Mouse (Mus musculus) heart, embryonic 10.5 days (tissue): ENCODE measurements at regions not wholly inside any gene's neighbourhood (a gene's known extent, or its start where the extent isn't known, plus 50 kb on each side); places are given as distances from the start of the nearest gene placed in this dataset.

Source experiments
- DNase-seq: peaks from one replicate; pipeline ENCODE4 v3.0.0-alpha.2; 2017; ENCODE audit warnings: low spot score
- H3K27ac ChIP-seq: fragments of 300-500 bp; sonication (generic); 2 replicates; pipeline ENCODE4 v1.5.1; 2016; ENCODE audit warnings: mild to moderate bottlenecking
- H3K27me3 ChIP-seq: fragments of 300-500 bp; sonication (generic); 2 replicates; pipeline ENCODE4 v1.6.1; 2016; ENCODE audit warnings: mild to moderate bottlenecking; ENCODE audit not compliant: poor library complexity, insufficient read depth, severe bottlenecking
- H3K36me3 ChIP-seq: fragments of 300-500 bp; sonication (generic); 2 replicates; pipeline ENCODE4 v1.6.1; 2016; ENCODE audit warnings: mild to moderate bottlenecking, moderate library complexity
- H3K4me1 ChIP-seq: fragments of 300-500 bp; sonication (generic); 2 replicates; pipeline ENCODE4 v1.6.1; 2016; ENCODE audit warnings: mild to moderate bottlenecking
- H3K4me3 ChIP-seq: fragments of 300-500 bp; sonication (generic); 2 replicates; pipeline ENCODE4 v1.5.1; 2016; ENCODE audit warnings: mild to moderate bottlenecking, moderate library complexity
- H3K9me3 ChIP-seq: fragments of 300-500 bp; sonication (generic); 2 replicates; pipeline ENCODE4 v1.6.1; 2016; ENCODE audit warnings: mild to moderate bottlenecking, moderate library complexity
- WGBS: fragments of 180-500 bp; shearing (Covaris S2); methylation state at CpG from one replicate; pipeline ENCODE4 v1.1.7; 2016; 5-methylcytosine and 5-hydroxymethylcytosine counted together

DNA sequence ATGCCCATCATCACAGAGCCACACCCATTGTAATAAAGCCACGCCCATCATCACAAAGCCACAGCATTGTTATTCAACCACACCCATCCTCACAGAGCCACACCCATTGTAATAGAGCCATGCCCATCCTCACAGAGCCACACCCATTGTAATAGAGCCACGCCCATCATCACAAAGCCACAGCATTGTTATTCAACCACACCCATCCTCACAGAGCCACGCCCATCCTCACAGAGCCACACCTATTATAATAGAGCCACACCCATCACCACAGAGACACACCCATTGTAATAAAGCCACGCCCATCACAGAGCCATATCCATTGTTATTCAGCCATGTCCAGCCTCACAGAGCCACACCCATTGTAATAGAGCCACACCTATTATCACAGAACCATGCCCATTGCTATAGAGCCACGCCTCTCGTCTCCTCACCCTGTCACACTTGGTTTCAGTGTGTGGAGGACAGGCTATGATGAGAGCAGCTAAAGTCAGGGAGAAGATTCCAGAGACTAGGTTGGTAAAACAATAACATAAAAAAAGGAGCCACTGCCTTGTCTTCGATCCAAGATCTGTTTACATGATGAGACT is 85.6 kb downstream of the Gxylt1 start:
- H3K4me1 ChIP-seq: no peaks in the 10 kb centered on the region
- H3K27me3 ChIP-seq: no peaks in the 10 kb centered on the region
- no peaks in the 10 kb centered on the region for H3K36me3 ChIP-seq
- H3K9me3 ChIP-seq: no peaks in the 10 kb centered on the region
- H3K4me3 ChIP-seq: no peak overlapping the region
- WGBS: 84% methylated on average over 7 of the region's 7 CpGs
- no peak for DNase-seq
- H3K27ac ChIP-seq: no peak overlapping the region

DNA sequence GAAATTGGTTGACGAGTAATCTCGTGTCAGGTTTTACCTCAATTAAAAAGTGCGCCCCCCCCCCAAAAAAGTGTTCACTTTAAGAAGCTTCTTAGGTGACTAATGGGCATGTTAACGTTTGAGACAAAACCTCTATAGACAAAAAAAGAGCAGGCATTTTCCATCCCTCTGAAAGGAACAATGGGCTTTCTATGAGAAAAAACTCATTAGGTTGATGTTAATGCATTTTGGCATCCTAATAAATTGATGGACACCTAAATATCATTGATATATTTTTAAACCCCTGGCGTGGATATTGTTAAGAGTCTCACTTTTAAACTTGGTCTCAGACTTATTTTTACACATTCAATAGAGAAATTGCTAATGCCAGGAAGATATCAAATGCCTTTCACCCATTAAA is 98.8 kb downstream of the Gxylt1 start:
- 85% methylated on average over 5 of the region's 5 CpGs for WGBS

DNA sequence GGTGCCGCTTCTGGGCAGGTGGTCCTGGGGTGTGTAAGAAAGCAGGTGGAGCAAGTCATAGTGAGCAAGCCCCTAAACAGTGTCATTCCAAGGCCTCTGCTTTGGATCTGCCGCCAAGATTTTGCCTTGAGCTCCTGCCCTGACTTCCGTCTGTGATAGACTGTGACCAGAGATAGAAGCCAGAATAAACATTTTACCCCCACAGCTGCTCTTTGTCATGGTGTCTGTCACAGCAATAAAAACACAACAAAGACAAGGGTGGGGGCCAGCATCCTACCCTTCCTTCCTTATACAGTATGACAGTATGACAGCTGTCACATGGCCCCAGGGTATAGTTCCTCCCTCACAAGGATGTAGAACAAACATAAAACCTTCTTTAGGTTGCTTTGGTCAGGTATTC is 106.2 kb downstream of the Gxylt1 start:
- Histone ChIP-seq H3K27ac (no peak overlapping the region), H3K9me3 (0 out of 2 replicates have a peak, but pooled peaks cover 3% of the 10 kb centered on the region), H3K36me3 (no peaks in the 10 kb centered on the region), H3K4me3 (no peak overlapping the region), H3K27me3 (no peaks in the 10 kb centered on the region), H3K4me1 (no peaks in the 10 kb centered on the region)
- no peak for DNase-seq
- 49% methylated on average over 3 of the region's 3 CpGs for WGBS

More for the DNA sequence above, 98.8 kb downstream of the Gxylt1 start:
- Histone ChIP-seq H3K27me3 (no peaks in the 10 kb centered on the region), H3K4me1 (no peaks in the 10 kb centered on the region), H3K36me3 (no peaks in the 10 kb centered on the region), H3K4me3 (no peak overlapping the region), H3K9me3 (no peaks in the 10 kb centered on the region), H3K27ac (no peak overlapping the region)
- DNase-seq: no peak

DNA sequence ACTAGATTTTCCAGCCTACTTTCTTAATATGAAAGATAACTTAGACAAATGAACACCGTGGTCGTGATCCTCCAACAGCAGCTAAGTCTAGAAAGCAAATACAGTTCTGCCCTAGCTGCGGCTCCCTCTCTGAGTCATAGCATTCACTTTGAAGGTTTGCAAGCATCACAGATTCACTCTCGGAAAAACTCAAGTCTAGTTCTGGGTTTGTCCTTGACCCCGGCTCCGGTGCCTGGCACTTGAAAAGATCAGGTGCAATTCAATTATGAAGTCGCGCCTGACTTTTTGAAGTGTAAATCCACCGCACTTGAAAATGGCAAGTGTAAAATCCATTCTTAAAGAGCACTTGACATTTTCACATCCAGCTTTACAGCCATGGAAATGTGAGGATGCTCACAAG is 107.5 kb downstream of the Gxylt1 start:
- H3K36me3 ChIP-seq: no peaks in the 10 kb centered on the region
- DNase-seq: no peak
- no peak overlapping the region for H3K4me3 ChIP-seq
- H3K4me1 ChIP-seq: no peaks in the 10 kb centered on the region
- no peak overlapping the region for H3K27ac ChIP-seq
- 0 out of 2 replicates have a peak, but pooled peaks cover 3% of the 10 kb centered on the region for H3K9me3 ChIP-seq
- WGBS: 84% methylated on average over 9 of the region's 9 CpGs
- H3K27me3 ChIP-seq: no peaks in the 10 kb centered on the region

DNA sequence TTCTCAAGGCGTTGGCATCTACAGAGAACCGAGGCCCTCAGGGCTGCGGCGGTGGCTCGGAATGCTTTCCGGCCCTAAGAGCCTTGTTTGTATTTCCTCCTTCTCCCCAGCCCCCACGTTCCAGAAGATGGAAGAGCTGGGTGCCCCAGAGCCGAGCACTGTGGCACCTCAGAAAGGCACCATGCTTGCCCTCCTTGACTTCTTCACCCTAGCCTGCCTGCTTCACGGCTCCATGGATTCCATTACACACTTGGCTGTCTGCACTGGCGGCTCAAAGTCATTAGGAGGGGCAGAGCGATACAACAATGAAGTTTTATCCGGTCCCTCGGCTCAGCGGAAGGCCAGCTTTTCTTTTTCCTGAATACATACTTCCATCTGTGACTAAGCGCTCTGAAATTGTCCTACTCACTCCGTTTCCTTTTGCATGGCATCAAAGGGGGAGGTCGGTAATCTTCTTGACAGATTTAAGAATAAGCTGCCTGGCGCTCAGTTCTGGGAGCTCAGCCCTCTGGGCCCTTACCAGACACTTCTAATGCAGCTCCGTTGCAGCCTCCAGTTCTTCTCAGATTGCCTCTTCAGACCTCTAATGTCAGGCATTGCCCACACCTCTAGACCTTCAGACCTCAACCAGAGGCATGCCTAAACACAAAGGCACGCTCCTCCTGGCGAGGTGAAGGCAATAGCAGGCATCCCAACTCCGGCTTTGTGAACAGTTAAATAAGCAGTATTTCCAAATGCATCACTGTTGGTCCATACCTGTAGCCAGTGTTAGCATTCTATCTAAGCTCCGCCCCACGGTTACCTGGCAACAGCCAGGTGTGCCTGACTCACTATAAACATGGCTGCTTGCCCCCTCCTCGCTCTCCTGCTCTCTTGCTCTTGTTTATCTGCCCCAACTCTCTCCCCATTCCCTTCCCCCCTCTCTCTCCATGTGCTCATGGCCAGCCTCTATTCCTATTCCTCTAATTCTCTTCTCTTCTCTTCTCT is 112.8 kb downstream of the Gxylt1 start:
- H3K4me1 ChIP-seq: 0 out of 2 replicates have a peak, but pooled peaks cover 5% of the 10 kb centered on the region
- WGBS: 77% methylated on average over 25 of the region's 25 CpGs
- no peak for DNase-seq
- H3K27me3 ChIP-seq: no peaks in the 10 kb centered on the region
- no peak overlapping the region for H3K4me3 ChIP-seq
- H3K9me3 ChIP-seq: 0 out of 2 replicates have a peak, but pooled peaks cover 3% of the 10 kb centered on the region
- no peak overlapping the region for H3K27ac ChIP-seq
- H3K36me3 ChIP-seq: no peaks in the 10 kb centered on the region

DNA sequence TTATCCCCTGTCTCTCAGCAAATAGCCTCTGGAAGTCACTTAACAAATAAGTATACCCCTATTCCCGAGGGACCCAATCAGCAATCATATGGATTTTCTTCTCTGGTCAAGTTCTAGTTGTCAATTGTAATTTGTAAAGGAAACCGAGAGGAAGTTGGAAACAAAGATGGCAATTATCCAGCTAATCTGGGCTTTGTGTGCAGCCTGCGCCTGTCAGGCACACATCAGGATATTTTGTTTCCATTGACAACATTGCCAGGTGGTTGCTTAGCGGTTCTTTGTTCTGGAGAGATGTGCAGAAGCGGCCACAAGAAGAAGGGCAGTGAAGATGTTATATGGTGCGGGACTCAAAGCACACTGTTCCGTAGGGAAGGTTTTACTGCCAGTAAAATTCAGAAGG is 113.7 kb downstream of the Gxylt1 start:
- Histone ChIP-seq H3K4me3 (no peak overlapping the region), H3K27me3 (no peaks in the 10 kb centered on the region), H3K27ac (no peak overlapping the region), H3K36me3 (no peaks in the 10 kb centered on the region), H3K9me3 (no peaks in the 10 kb centered on the region), H3K4me1 (0 out of 2 replicates have a peak, but pooled peaks cover 5% of the 10 kb centered on the region)
- WGBS: 70% methylated on average over 7 of the region's 7 CpGs
- no peak for DNase-seq

DNA sequence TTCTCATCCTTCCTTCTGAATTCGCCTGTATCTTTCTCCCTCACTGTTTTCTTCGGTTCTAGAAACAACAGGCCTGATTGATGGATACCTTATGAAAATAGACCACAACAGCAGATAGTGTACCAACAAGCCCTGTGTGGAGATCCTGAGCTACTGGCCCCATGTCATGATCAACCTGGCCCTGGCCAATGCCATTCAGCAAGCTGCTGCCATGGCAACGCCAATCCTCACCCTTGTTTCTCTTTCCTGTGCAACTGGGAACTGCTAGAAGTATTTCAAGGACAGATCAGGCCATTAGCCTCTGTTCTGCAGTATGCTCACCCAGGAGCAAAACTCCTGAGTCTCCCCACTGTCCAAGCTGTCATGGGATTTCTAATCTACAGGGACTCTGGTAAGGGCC is 119.2 kb downstream of the Gxylt1 start:
- H3K36me3 ChIP-seq: no peaks in the 10 kb centered on the region
- no peaks in the 10 kb centered on the region for H3K9me3 ChIP-seq
- DNase-seq: no peak
- 77% methylated on average over 3 of the region's 3 CpGs for WGBS
- no peaks in the 10 kb centered on the region for H3K27me3 ChIP-seq
- H3K27ac ChIP-seq: no peak overlapping the region
- no peaks in the 10 kb centered on the region for H3K4me1 ChIP-seq
- no peak overlapping the region for H3K4me3 ChIP-seq

DNA sequence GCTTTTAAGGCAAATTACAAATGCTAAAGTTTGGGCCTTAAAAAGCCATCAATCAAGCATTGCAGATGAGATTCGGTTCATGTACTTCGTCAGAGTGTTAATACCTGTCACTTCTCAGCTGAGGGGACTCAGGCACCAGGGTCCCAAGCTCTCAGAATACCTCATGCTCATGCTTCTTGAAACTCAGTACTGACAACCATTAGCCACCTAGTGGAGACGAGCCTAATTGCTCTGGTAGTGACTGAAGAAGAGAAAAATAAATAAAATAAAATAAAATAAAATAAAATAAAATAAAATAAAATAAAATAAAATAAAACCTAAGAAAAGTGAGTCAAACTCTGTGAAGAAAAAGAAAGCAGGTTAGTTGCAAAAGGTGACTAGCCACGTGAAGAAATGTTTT is 121.0 kb downstream of the Gxylt1 start:
- no peaks in the 10 kb centered on the region for H3K9me3 ChIP-seq
- no peak overlapping the region for H3K27ac ChIP-seq
- no peaks in the 10 kb centered on the region for H3K4me1 ChIP-seq
- H3K36me3 ChIP-seq: no peaks in the 10 kb centered on the region
- WGBS: 43% methylated on average over 4 of the region's 4 CpGs
- no peaks in the 10 kb centered on the region for H3K27me3 ChIP-seq
- H3K4me3 ChIP-seq: no peak overlapping the region
- no peak for DNase-seq

DNA sequence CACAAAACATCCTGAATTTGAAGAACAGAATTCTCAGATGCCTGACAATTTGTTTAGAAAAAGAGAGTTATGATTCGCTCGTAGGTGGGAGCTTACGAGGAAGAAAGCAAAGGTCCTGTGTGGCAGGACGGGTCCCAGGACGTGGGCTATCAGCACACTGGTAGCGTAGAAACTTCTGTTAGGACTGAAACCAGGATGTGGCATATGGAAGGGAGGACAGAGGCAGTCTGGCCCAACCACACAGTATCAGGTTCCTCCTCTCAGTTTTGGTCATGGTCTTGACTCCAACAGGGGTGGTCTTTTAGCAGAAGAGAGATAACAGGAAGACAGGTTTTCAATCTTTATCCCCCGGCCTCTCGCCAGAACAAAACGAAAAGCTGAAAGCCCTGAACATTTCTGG is 130.1 kb downstream of the Gxylt1 start:
- Histone ChIP-seq H3K4me1 (no peaks in the 10 kb centered on the region), H3K36me3 (no peaks in the 10 kb centered on the region), H3K27me3 (no peaks in the 10 kb centered on the region), H3K4me3 (no peak overlapping the region), H3K9me3 (no peaks in the 10 kb centered on the region), H3K27ac (no peak overlapping the region)
- no peak for DNase-seq
- 68% methylated on average over 9 of the region's 9 CpGs for WGBS

DNA sequence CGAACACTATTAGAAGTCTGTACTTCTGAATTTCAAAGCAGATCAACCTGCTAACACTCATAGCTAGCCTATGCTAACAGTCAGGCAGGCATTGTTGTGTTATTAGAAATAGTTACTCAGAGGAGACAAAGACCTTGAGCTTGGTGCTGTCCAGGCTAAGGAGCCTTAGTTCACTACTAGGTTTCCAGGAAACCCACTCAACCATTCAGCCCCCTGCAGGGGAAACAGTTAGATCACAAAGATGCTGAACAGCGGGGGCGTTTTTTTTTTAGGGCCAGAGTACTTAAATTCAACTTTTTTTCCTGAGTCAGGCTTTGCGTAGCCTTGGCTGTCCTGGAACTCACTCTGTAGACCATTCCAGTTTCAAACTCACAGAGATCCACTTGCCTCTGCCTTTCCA is 130.7 kb downstream of the Gxylt1 start:
- no peak overlapping the region for H3K4me3 ChIP-seq
- DNase-seq: no peak
- no peaks in the 10 kb centered on the region for H3K4me1 ChIP-seq
- H3K9me3 ChIP-seq: no peaks in the 10 kb centered on the region
- H3K36me3 ChIP-seq: no peaks in the 10 kb centered on the region
- WGBS: 77% methylated on average over 4 of the region's 4 CpGs
- H3K27ac ChIP-seq: no peak overlapping the region
- H3K27me3 ChIP-seq: no peaks in the 10 kb centered on the region

DNA sequence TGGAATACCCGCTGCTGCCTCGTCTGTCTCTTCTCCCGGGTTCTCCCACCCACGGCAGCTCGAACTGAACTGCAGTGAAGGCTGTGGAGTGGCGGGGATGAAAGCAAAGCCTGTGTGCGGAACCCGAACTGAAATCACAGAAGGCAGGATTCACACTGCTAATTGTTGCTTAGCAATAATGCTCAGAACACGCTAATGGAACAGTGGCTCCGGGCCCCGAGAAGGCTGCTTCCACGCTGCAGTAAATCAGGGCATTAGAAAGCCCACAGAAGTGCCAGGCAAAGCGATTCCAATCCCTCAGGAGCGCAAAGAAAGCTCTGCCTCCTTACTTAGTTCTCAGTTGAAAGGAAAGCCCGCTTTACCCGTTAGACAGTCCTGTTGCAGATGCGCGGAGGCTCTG is 141.6 kb downstream of the Gxylt1 start:
- no peak overlapping the region for H3K27ac ChIP-seq
- 78% methylated on average over 18 of the region's 18 CpGs for WGBS
- H3K4me3 ChIP-seq: no peak overlapping the region
- H3K27me3 ChIP-seq: no peaks in the 10 kb centered on the region
- H3K4me1 ChIP-seq: no peaks in the 10 kb centered on the region
- no peak for DNase-seq
- H3K36me3 ChIP-seq: no peaks in the 10 kb centered on the region
- no peaks in the 10 kb centered on the region for H3K9me3 ChIP-seq

DNA sequence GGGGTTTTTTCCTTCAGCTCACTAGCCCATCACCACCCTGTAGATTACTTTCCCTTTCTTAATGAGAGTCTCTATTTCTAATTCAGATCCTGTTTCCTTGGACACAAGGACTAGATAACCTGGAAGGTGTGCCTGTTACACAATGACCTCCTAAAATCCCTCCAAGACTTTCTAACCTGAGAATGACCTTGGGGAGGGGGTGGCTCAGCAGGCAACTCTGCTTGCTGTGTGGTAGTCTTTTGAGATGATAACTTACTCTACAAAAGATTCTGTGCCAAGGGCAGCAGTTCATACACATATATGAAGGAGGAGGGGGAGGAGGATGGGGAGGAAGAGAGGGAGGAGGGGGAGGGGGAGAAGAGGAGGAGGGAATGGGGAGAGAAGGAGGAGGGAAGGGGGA is 143.9 kb downstream of the Gxylt1 start:
- Histone ChIP-seq H3K4me1 (no peaks in the 10 kb centered on the region), H3K9me3 (no peaks in the 10 kb centered on the region), H3K27ac (no peak overlapping the region), H3K36me3 (no peaks in the 10 kb centered on the region), H3K4me3 (no peak overlapping the region), H3K27me3 (no peaks in the 10 kb centered on the region)
- no peak for DNase-seq

DNA sequence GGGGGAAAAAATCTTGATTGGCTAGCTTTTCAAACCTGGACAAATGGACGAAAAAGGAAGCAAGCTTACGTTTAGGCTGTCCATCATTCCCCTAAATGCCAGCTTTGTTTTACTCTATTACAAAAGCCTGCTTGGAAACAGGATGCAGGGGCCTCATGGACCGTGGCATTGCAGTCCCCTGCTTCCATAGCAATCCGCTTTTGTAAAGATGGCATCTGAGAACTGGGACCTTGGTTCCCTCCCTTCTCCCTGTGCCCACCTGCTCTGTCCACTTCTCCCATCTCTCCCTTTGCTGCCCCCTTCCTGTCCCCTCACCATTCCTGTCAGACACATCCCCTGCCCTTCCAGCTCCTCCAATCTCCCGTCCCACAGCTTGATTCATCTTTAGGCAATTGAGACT is 149.7 kb downstream of the Gxylt1 start:
- no peaks in the 10 kb centered on the region for H3K4me1 ChIP-seq
- no peaks in the 10 kb centered on the region for H3K9me3 ChIP-seq
- DNase-seq: no peak
- no peak overlapping the region for H3K27ac ChIP-seq
- H3K36me3 ChIP-seq: no peaks in the 10 kb centered on the region
- no peaks in the 10 kb centered on the region for H3K27me3 ChIP-seq
- H3K4me3 ChIP-seq: no peak overlapping the region
- 69% methylated on average over 5 of the region's 5 CpGs for WGBS
